Mouse (Mus musculus) heart, postnatal 4 days (tissue): ENCODE measurements at regions not wholly inside any gene's neighbourhood (a gene's known extent, or its start where the extent isn't known, plus 50 kb on each side); places are given as distances from the start of the nearest gene placed in this dataset.

Source experiments
- DNase-seq: peaks from one replicate; pipeline ENCODE4 v3.0.0; 2021

DNA sequence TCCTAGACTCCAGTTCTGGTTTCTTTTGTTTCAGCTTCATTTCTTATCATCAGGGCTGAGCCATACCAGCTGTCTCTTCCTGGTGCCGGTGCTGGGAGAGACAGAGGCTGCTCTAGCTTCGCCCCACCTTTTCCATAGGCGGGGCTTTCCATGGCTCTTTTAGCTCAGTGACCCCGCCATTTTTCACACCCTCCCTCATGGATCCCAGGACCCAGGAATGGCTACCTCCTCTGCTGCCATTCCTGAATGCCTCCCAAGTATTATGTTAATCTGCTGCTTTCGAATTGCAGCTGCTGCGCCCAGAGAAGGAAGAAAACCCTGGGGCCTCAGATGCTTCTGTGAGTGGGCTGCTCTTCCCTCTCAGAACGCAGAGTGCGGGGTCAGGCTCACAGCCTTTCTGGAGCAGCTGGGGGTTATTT is 214.9 kb downstream of the Pik3r1 start:
- peak; percentile 14 for DNase-seq

DNA sequence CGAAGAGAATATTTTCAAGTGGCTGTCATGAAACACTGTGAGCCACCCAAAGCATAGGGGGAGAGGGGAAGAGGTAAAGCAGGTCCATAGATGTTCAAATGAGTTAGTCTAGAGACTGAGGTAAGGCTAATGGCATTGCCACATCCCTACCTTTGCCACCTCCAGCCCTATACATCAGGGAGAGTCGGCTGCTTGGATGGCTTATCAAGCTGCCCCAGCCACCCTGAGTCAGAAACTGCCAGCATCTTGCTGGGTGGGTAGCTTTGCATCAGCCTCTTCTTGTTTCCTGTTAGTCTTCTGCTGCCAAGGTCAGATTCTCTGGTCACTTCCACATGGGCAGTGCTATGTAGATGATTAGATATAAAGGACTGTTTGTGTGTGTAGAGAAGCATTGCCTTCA is 215.6 kb downstream of the Pik3r1 start:
- DNase-seq: no peak

- DNase-seq: no peak
These were observed 216.9 kb downstream of the Pik3r1 start for GRCm38 (mm10) chr13:101551068-101551467.

DNA sequence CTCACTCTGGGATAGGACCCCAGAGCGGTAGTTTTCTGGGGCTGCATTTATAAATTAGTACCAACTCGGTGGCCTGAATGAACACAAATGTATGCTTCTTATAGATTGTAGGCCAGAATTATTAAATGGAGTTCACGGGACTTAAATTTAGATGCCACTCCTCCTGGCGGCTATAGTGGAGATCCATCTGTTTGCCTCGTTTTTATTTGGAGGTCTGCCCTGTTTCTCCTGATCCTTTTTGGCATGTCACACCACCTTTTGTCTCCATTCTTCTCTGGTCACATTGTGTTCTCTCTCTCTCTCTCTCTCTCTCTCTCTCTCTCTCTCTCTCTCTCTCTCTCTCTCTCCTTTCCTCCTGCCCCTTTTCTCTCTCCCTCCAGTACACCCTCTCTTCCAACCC is 217.5 kb downstream of the Pik3r1 start:
- no peak for DNase-seq

GRCm38 (mm10) chr13:101547887-101548286 is 220.1 kb downstream of the Pik3r1 start:
- no peak for DNase-seq

GRCm38 (mm10) chr13:101547365-101547764 is 220.7 kb downstream of the Pik3r1 start:
- DNase-seq: no peak

DNA sequence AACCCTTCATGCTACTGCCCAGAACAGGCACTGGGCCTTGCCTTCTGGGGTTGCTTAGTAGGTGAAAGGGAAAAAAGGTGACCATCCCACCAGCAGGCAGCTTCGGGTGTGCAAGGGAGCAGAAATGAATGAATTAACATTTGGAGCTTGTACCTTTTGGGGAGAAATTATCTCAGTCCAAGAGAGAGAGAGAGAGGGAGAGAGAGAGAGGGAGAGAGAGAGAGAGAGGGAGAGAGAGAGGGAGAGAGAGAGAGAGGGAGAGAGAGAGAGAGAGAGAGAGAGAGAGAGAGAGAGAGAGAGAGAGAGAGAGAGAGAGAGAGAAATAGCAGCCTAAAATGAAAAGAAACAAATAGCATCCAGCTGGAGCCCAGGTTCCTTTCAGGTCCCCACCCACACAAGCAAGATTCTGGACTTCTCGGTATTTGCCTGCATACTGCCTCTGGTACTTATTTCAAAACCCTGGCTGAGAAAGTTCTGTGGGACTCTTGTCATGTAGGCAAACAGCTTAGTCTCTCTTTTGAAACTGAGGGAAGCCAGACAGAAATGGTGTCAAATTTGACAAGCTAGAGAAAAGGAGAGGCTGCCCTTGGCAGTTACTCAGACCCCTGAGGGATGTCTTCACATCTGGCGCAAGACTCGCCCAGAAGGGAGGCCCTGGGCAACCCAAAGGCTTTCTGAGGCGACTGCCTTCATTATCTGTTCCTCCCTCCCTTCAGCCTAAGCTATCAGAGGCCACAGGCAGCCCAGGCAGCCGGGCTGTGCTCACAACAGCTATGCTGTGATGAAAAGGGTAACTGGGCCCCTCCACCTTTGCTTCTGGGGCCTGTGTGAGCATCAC is 222.5 kb downstream of the Pik3r1 start:
- DNase-seq: no peak

DNA sequence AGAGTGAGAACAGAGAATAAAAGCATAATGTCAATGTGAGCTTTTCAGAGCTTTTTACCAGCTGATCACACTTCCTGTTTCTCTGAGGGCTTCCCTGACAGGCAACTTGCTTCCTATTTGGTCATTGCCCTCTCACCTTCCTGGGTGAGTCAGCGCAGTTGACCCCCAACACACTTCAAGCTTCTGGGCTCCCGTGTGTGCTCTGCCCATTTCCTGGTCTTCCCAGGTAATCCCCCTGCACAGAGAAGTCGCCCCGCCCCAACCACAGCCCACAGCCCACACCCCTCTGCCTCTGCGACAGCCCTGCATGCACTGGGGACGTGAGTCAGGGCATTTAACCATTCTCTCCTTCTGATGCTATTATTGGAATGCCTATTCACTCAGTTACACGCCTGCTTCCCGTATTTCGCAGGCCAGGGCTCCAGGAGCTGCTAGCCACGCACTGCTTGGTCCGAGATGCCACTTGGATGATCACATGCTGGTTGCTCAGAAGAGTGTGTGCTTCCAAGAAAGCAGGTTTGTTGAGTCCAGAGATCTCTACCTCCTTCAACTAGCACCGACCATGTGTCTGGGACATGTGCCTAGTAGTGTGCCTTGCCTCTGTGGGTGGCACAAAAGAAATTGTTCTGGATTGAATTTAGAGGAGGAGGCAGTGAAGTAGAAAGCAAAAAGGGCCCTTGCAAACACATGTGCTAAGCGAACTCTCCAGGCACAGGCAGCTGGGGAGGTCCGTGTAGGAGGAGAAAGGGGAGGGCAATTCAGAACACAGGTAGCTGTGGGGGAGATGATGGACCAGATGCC is 227.4 kb downstream of the Pik3r1 start:
- no peak for DNase-seq

GRCm38 (mm10) chr13:101538110-101538509 is 229.9 kb downstream of the Pik3r1 start:
- DNase-seq: no peak

DNA sequence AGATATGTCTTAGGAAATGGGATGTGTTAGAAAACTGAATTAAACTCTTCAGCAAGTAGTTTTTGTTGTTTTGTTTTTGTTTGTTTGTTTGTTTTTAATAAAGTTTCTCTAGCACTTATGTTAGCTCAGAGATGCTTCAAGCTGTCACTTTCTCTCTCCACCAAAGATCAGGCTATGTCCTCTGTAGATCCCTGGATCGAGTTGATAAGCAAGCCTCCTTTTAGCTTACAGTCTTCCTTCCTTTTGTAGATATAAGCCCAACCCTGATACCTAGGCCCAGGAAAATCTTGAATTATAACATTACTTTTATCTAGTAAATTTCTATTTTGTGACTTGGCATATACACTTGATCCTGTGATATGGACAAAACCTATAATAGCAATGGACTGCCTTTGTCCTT is 232.0 kb downstream of the Pik3r1 start:
- DNase-seq: no peak

DNA sequence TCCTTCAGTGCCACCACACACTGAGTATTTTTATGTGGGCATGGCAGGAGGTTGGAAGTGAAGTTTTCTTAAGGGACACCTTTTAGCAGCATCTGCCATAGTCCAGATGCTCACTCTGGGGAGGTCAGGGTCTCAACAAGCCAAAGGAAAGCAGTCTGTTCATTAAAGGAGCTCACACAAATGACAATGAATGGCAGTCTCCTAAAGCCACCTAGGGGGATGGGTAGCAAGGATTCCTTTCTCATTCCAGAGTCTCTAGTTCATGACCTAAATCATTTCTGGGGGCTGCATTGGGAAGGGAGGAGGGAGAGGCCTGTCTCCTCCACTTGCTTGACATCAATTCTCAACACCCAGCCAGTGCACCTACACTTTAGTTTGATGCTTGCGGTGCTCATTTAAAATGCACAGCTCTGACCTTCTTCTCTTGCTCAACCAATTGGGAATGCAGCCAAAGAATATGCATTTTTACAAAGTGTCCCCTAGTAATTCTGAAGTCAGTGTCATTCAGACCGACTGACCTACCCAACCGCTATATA is 232.6 kb downstream of the Pik3r1 start:
- DNase-seq: no peak

- no peak for DNase-seq
These were observed 233.5 kb downstream of the Pik3r1 start for GRCm38 (mm10) chr13:101534490-101534889.

- DNase-seq: no peak
These were observed 235.1 kb downstream of the Pik3r1 start for GRCm38 (mm10) chr13:101532913-101533312.

GRCm38 (mm10) chr13:101527691-101528090 is 240.3 kb downstream of the Pik3r1 start:
- DNase-seq: no peak

GRCm38 (mm10) chr13:101524781-101525180 is 243.2 kb downstream of the Pik3r1 start:
- no peak for DNase-seq

GRCm38 (mm10) chr13:101524223-101524622 is 243.8 kb downstream of the Pik3r1 start:
- no peak for DNase-seq

DNA sequence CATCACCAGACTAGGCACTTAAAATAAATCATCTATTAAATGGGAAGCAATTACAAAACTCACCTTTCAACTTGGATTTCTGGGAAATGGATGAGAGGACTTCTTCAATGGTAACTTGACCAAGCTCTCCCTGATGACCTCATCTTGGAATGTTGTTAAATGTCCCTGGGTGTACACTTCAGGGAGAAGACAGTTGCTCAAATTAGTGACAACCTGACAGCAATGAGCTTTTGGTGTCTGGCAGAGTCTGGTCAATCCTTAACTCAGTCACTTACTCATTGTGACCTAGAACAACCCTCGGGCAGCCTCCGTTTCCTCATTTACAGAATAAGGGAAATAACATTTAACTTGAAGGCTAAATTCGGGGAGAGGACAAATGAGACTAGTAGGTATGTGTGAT is 244.5 kb downstream of the Pik3r1 start:
- DNase-seq: no peak

GRCm38 (mm10) chr13:101522597-101522996 is 245.4 kb downstream of the Pik3r1 start:
- DNase-seq: no peak

GRCm38 (mm10) chr13:101513354-101513753 is 254.7 kb downstream of the Pik3r1 start:
- no peak for DNase-seq

DNA sequence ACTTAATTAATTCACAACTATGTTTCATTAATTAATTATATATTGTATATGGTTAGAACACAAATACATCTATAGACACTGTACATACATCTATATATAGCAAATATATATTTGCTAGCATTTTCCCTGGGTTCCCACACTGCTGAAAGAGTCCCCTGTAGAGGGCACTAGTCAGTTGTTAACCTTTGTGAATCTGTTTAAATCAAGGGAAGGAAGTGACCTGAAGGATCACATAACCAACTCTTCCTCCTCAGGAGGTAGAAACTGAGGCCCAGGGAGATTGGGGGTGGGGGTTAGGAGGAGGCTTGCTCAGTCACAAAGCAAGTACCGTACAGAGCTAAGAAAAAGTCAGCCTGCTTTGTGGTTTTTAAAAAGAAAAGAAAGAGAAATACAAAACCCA is 258.1 kb downstream of the Pik3r1 start:
- peak; percentile 15 for DNase-seq

GRCm38 (mm10) chr13:101508331-101508730 is 259.7 kb downstream of the Pik3r1 start:
- DNase-seq: no peak

GRCm38 (mm10) chr13:101506696-101507095 is 261.3 kb downstream of the Pik3r1 start:
- no peak for DNase-seq

GRCm38 (mm10) chr13:101505054-101505453 is 263.0 kb downstream of the Pik3r1 start:
- DNase-seq: no peak
